Mouse (Mus musculus): ENCODE measurements around the gene Susd4. TPM values are rescaled to one million over a fixed set of nuclear protein-coding genes. Genes with fewer than 3 reads are reported as not detected.

The Susd4 gene
- total RNA-seq (2021) = under 1 TPM; 0.22 to 0.43 TPM
- long read RNA-seq, experiment 1 = 0 reads
- long read RNA-seq, experiment 2 = 0 reads

DNA sequence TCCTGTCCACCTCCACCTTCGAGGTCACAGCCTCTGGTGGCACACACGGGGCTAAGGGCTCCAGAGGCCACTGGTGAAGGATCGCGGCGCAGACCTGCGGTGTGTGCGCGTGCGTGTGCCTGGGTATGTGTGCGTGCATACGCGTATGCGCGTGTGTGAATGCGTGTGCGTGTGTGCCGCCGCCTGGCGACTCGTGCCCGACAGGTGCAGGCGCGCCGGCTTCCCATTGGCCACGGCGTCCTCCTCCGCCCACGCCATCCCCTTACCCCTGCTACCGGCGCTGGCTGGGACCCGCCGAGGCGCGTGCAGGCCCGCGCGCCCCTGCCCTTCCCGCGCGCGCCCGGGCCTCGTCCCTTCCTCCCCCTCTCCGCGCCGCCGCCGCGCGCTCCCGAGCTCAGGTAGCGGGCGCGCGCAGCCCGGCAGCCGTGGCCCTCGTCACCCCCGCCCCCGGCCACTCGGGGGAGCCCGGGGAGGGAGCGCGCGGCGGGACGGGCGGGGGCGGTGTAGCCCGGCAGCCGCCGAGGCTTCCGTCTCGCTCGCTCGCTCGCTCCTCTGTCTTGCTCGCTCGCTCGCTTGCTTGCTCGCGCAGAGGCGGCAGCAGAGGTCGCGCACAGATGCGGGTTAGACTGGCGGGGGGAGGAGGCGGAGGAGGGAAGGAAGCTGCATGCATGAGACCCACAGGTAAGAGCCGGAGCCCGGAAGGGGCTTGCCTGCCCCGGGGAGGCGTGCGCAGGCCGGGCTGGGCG lies at the start of gene Susd4:
Susd4 (plus strand) TSS at position 145 of the 746 bp plus-strand sequence.
- peak; percentile 68 for DNase-seq
- H3K27ac ChIP-seq = no peak within 1 kb of the TSS
- no peak; the same call in 1 of the 2 replicates for TF ChIP-seq CTCF (IDR thresholded peaks at IDR 0.05)
- H3K4me3 ChIP-seq = peak within 1 kb of the TSS; percentile 80
- intact Hi-C loops (cut with DNase I) = no loop called here

DNA sequence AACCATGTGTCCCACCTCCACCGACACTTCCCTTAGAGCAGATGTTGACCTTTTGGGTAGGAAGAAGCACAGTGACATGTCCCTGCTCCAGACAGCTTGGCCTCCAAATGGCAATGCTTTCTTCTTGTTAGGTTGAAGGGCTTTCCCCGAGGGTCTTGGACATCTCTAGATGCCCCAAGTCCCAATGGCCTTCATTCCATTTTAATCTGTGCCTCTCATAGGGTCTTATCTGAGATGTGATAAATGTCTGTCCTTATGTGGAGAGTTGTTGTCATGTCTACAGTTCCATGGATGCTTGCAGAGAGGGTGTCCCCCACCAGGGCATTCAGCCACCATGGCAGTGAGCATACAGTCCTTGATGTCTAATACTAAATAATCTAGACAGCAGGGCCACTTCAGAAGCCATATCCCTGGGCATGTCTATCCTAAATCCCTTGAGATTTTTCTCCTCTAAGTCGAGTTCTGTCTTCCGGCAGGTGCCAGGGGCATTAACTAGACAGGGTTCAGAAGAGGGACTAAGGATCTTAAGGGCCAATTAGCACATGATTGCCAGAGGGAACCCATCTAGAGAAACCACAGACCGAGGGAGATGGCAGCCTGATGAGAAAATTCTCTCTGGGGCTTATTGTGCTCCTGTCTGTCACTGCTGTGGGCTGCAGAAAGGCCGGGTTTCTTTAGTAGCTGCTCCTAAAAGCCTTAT lies 49.3 kb upstream of the Susd4 start:
- no peak for DNase-seq
- H3K4me3 ChIP-seq = no peak overlapping the region
- intact Hi-C loops (cut with DNase I) = no loop called here
- H3K27ac ChIP-seq = no peak overlapping the region
- no peak for TF ChIP-seq CTCF (IDR thresholded peaks at IDR 0.05)

DNA sequence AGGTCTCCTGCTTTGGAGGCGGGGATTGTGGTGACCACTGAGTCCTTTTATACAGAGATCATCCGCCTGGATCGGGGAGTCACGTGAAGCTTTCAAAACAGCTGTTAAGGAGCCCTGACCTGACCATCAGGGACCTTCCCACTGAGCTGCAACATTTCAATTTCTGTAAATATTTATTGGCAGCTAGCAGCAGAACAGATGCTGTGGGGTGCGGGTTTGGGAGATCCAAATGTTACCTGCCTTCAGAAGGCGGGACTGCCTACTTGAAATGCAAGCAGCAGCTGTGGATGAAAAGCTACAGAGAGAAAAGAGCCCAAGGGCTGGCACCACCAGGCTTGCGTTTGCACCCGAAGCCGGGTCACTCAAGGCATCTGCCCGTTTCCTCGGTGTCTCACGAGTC lies 36.1 kb upstream of the Susd4 start:
- Histone ChIP-seq H3K27ac (no peak overlapping the region), H3K4me3 (no peak overlapping the region)
- DNase-seq = no peak
- intact Hi-C loops (cut with DNase I) = no loop called here
- no peak for TF ChIP-seq CTCF (IDR thresholded peaks at IDR 0.05)

DNA sequence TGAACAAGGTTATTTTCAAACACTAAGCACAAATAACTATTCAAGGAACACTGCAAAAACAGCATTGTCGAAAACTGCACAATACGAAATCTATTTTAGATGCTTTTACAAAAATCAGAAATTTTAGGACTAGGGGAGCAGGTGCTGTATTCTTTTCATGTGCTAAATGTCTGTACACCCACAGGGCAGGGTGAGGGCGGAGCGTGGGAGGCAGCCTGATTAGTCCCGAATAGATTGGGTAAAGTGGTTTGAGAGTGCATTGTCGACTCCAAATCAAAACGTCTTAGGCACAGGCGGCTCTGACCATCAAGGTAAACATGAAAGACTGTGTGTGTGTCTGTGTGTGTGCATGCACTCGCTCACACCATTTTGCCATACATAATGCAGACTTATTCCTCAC lies 34.7 kb upstream of the Susd4 start:
- TF ChIP-seq CTCF (IDR thresholded peaks at IDR 0.05) = no peak

DNA sequence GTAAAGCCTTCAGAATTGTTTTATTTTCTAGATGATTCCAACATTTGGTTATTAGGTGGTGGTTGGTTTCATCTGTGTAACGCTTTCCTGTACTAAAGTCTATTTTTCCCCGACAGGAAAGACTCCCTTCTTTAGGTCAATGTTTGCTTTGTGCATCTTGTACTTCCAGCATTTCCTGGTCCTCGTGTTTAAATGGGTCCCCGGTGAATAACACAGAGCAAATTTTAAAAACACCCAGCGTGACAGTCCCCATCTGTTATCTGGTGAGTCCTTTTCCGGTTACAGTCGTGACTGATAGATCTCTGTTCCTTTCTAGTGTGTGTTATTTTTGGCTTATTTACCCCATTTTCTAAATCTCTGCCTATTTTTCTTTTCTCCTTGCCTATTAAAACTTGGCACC lies 31.0 kb upstream of the Susd4 start:
- intact Hi-C loops (cut with DNase I) = no loop called here
- no peak for DNase-seq
- Histone ChIP-seq H3K27ac (no peak overlapping the region), H3K4me3 (no peak overlapping the region)
- TF ChIP-seq CTCF (IDR thresholded peaks at IDR 0.05) = no peak

More for the DNA sequence above, 34.7 kb upstream of the Susd4 start:
- Histone ChIP-seq H3K27ac (no peak overlapping the region), H3K4me3 (no peak overlapping the region)
- no peak for DNase-seq
- intact Hi-C loops (cut with DNase I) = no loop called here

DNA sequence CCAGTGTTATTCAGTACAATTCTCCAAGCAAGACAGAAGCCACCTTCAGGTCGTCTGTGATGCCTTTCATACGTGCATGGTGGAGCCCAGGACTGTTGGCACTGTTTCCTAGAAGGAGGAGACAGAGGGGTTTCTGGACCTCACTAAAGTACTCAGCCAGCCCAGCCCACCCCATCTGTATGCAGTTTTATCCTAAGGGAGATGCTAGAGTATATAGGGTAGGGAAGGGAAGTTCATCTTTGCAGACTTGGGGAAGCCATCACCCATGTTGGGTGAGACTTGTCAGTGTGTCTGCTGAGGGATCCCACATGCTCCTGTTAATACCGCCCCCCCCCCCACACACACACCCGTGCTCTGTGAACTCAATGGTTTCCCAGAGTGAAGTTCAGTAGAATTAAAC lies 27.8 kb upstream of the Susd4 start:
- TF ChIP-seq CTCF (IDR thresholded peaks at IDR 0.05) = no peak
- DNase-seq = no peak
- H3K27ac ChIP-seq = no peak overlapping the region
- no peak overlapping the region for H3K4me3 ChIP-seq
- intact Hi-C loops (cut with DNase I) = no loop called here

GRCm38 (mm10) chr1:182747081-182747480 lies 16.6 kb upstream of the Susd4 start:
- intact Hi-C loops (cut with DNase I) = no loop called here
- TF ChIP-seq CTCF (IDR thresholded peaks at IDR 0.05) = no peak
- Histone ChIP-seq H3K4me3 (no peak overlapping the region), H3K27ac (no peak overlapping the region)
- DNase-seq = no peak

- no peak for TF ChIP-seq CTCF (IDR thresholded peaks at IDR 0.05)
- DNase-seq = no peak
- intact Hi-C loops (cut with DNase I) = no loop called here
These were observed 15.8 kb upstream of the Susd4 start for GRCm38 (mm10) chr1:182747834-182748233.

DNA sequence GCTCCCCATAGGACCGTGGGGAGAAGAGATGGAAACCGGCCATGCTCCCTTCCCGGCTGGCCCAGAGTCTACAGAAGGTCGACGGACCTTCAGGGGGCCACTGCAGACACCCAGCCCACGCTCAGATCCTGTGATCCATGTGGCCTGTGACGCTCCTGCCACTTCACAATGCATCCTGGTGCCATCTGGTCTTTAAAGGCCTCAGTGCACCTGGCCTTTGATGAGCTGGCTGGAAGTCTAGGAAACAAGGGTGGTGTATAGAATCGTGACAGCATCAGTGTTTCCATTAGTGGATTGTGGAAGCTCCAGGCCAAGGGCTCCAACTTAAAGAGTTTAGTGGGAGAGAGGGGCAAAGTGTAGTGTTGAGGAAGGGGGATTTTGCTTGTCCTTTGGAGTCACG lies 14.6 kb upstream of the Susd4 start, which contains the start of gene Ccdc185:
Ccdc185 (minus strand) TSS at position 101 of the 400 bp plus-strand sequence.
- no peak for TF ChIP-seq CTCF (IDR thresholded peaks at IDR 0.05)
- DNase-seq = no peak
- intact Hi-C loops (cut with DNase I) = no loop called here
- Histone ChIP-seq H3K27ac (no peak within 1 kb of the TSS), H3K4me3 (no peak within 1 kb of the TSS)

More at GRCm38 (mm10) chr1:182747834-182748233, 15.8 kb upstream of the Susd4 start:
- Histone ChIP-seq H3K27ac (no peak overlapping the region), H3K4me3 (no peak overlapping the region)

DNA sequence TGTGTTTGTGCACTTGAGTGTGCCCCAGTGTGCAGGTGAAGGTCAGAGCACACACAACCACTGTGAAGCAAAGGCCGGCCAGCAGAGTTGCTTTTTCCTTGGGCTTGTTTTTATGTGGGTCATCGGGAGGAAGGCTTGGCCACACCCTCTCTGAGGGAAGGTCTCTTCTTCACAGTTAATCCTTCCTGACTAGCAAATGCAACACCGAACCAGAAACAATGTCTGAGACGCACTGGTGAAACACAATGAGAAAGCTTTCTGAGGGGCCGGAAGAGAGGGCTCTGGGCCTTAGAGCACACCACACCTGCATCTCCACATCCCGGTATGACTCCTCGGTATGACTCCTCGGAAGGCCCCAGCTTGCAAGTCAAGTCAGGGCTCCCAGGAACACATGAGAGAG lies 12.4 kb upstream of the Susd4 start:
- no peak overlapping the region for H3K4me3 ChIP-seq
- no peak for DNase-seq
- no peak for TF ChIP-seq CTCF (IDR thresholded peaks at IDR 0.05)
- H3K27ac ChIP-seq = no peak overlapping the region
- intact Hi-C loops (cut with DNase I) = no loop called here

GRCm38 (mm10) chr1:182753694-182754093 lies 10.0 kb upstream of the Susd4 start:
- no peak for TF ChIP-seq CTCF (IDR thresholded peaks at IDR 0.05)
- intact Hi-C loops (cut with DNase I) = no loop called here
- Histone ChIP-seq H3K4me3 (no peak overlapping the region), H3K27ac (no peak overlapping the region)
- no peak for DNase-seq

GRCm38 (mm10) chr1:182754865-182755264 lies 8.8 kb upstream of the Susd4 start:
- intact Hi-C loops (cut with DNase I) = no loop called here
- no peak overlapping the region for H3K27ac ChIP-seq
- no peak overlapping the region for H3K4me3 ChIP-seq
- DNase-seq = no peak
- TF ChIP-seq CTCF (IDR thresholded peaks at IDR 0.05) = no peak

DNA sequence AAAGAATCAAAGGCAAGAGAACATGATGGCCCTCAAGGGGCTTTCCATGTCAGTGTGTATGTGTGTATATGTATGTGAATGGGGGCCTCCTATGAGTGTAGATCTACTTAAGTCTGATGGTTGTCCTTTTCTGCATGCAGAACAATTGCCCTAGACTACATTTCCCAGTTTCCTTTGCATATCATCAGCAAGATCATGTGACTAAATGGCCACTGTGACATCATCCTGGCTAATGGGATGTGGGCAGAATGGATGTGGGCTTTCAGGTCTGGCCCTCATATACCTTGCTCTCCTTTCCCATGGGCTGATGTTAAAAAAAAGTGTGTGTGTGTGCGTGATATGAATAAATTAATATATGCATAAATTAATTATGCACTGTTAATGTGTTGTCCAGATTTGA lies 4.9 kb upstream of the Susd4 start:
- Histone ChIP-seq H3K27ac (no peak overlapping the region), H3K4me3 (no peak overlapping the region)
- TF ChIP-seq CTCF (IDR thresholded peaks at IDR 0.05) = no peak
- intact Hi-C loops (cut with DNase I) = no loop called here
- DNase-seq = no peak

Data from gastrocnemius, adult 2 months (tissue).